Mouse (Mus musculus): ENCODE measurements at regions not wholly inside any gene's neighbourhood (a gene's known extent, or its start where the extent isn't known, plus 50 kb on each side); places are given as distances from the start of the nearest gene placed in this dataset.
A peak's percentile ranks its signal among the peaks of the same experiment; 100 is the strongest.

DNA sequence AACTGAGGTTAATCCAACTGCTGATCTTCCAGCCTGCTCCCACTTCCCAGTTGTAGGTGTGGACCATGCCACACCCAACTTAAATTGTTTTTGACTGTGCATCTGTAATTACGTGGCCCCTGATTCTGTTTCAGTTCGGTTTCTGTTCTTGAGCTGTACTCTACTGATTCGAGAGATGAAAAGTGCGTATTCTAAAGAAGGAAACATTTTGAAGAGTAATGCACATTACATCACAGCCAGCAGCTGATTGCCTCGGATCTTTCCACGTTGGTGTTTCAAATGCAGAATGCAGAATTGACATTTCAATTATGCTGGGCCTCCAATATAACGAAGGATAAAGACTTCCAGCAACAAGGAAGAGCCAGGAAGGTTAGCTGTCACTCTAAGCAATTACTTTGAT, 64.7 kb upstream of the Cnot2 start:
- DNase-seq = no peak

DNA sequence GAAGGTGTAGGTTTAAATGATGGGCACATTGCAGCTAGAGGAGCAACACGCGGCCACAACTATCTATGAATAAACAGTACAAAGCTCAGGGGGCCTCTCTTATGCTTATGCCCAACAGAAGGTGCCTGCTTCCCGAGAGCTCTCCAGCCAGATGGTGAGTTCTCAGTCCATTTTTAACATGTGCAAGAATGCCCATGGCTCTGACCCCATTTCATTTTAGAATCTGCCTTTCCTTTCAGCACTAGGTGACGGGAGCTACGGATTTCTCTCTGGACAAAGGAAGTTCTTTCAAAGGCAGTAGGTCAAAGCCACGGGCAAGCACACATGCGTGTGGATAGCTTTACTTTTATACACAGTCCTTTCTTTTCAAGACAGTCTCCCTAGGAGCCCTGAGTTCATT, 64.3 kb upstream of the Cnot2 start:
- DNase-seq = peak; percentile 56 to 68

DNA sequence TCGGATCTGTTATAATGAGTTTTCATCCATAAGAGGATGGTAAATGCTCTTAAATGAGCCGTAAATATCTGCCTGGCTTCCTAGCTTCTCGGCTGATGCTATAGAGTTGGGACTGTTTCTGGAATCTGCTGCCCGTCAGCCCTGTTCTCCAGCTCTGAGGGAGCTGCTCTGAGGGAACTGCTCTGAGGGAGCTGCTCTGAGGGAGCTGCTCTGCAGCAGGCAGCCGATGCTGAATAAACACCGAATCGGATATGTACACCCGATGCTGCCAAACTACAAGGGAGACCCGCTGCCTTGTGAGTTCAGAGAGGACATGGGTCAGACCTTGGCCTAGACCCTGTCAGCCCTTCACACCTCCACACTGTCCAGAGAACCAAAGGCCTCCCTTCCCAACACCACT, 63.8 kb upstream of the Cnot2 start:
- DNase-seq = peak in 1 of 2 experiments; percentile 36

All from cerebellum, postnatal 36 days (tissue).